Mouse (Mus musculus) frontal cortex, postnatal 36 days (tissue): Measurements from ENCODE around the gene Vmn2r96.
"Not testable (repeated sequence)": the region's sequence is repeated elsewhere in the genome, so short reads cannot be mapped to it uniquely, and the experiment has no call there.

Experiments used
- DNase-seq, 2 experiments: peaks; one replicate each; pipeline ENCODE4 v3.0.0; 2022; ENCODE audit warnings: low spot score in 2 of 2

Gene Vmn2r96

GRCm38 (mm10) chr17:18572851-18573250, at the start of gene Vmn2r96:
TSS of gene Vmn2r96 (plus strand) at chr17:18573151.
- not testable (repeated sequence) for DNase-seq

- DNase-seq = no peak
Measured at GRCm38 (mm10) chr17:18523371-18523770, 49.6 kb upstream of the Vmn2r96 start.

- no peak for DNase-seq
Measured at GRCm38 (mm10) chr17:18523991-18524390, 49.0 kb upstream of the Vmn2r96 start.

GRCm38 (mm10) chr17:18558212-18559158, 14.5 kb upstream of the Vmn2r96 start:
- DNase-seq = not testable (repeated sequence)

GRCm38 (mm10) chr17:18566186-18566585, 6.8 kb upstream of the Vmn2r96 start:
- DNase-seq = not testable (repeated sequence)

GRCm38 (mm10) chr17:18615151-18615550, 42.2 kb downstream of the Vmn2r96 start:
- not testable (repeated sequence) for DNase-seq

GRCm38 (mm10) chr17:18626532-18626931, 53.6 kb downstream of the Vmn2r96 start:
- no peak for DNase-seq
